Mouse (Mus musculus): ENCODE data around the gene Atad5. TPM values are rescaled to one million over a fixed set of nuclear protein-coding genes. Genes with fewer than 3 reads are reported as not detected.
"Not testable (repeated sequence)": the region's sequence is repeated elsewhere in the genome, so short reads cannot be mapped to it uniquely, and the experiment has no call there.

Atad5 gene
- polyA plus RNA-seq, 1 experiment: not detected

DNA sequence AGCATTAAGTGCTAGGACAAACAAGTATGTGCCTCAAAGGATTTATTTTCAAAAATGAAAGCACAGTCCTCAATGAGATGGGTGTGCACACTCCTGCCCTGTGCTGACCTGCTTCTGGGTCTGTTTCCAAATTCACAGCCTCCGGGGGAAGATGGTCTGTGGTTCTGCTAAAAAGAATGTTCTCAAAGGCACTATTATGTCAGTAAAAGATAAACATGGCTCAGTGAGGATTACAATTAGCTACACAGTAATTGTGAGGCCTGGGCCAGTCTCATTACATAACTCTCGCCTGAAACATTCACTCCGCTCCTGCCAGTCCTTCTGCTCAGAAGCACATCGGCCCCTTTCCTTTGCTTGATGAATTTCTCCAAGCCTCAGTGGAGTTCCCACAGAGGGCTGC is 27.0 kb upstream of the Atad5 start:
- Histone ChIP-seq H3K4me3 (ENCODE audit: insufficient read depth, low read depth, low read length) (no peak overlapping the region), H3K4me1 (ENCODE audit: control insufficient read depth, insufficient read depth, low read length) (peaks cover 2% of the 10 kb centered on the region; the same call in 1 of the 2 replicates), H3K27ac (ENCODE audit: insufficient read depth, low read depth, low read length) (peak overlapping the region; percentile 33; the same call in 1 of the 2 replicates)
- 21% methylated on average over 4 of the region's 4 CpGs for WGBS
- TF ChIP-seq POLR2A (IDR thresholded peaks at IDR 0.05; ENCODE audit: insufficient read depth, low read depth, low read length) (no peak), CTCF (IDR thresholded peaks at IDR 0.05; ENCODE audit: insufficient read depth, low read depth, low read length) (no peak)

DNA sequence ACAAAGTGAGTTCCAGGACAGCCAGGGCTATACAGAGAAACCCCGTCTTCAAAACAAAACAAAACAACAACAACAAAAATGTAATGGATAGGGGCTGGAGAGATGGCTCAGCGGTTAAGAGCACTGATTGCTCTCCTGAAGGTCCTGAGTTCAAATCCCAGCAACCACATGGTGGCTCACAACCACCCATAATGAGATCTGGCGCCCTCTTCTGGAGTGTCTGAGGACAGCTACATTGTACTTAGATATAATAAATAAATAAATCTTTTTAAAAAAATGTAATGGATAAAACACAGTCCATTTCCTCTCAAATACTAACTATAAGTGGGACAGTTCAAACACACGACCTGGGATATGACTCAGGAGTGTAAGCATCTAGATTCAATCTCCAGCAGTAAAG is 22.8 kb upstream of the Atad5 start:
- not testable (repeated sequence) for H3K4me1 ChIP-seq (ENCODE audit: control insufficient read depth, insufficient read depth, low read length); H3K4me3 ChIP-seq (ENCODE audit: insufficient read depth, low read depth, low read length); H3K27ac ChIP-seq (ENCODE audit: insufficient read depth, low read depth, low read length)
- 91% methylated on average over 4 of the region's 4 CpGs for WGBS

DNA sequence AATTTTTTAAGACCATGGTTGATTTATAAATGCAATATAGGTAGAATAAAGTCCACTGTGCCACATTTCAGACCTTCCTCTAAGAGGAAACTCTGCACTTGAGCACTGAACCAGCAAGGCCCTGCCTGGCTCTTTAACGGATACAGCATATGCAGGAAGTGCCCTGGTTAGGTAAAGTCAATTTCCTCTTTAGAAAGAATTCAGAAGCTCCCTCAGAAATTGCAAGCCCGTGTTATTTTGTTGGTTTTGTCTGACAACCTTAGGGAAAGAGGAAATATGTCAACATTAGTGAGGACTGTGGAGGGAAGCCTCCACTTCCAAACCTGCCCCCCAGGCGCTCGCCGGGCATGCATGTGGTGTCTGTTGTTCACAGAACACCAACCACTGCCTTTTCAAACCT is 21.6 kb upstream of the Atad5 start:
- TF ChIP-seq CTCF (IDR thresholded peaks at IDR 0.05; ENCODE audit: insufficient read depth, low read depth, low read length) (no peak), POLR2A (IDR thresholded peaks at IDR 0.05; ENCODE audit: insufficient read depth, low read depth, low read length) (no peak)
- Histone ChIP-seq H3K27ac (ENCODE audit: insufficient read depth, low read depth, low read length) (no peak overlapping the region), H3K4me3 (ENCODE audit: insufficient read depth, low read depth, low read length) (no peak overlapping the region), H3K4me1 (ENCODE audit: control insufficient read depth, insufficient read depth, low read length) (no peaks in the 10 kb centered on the region; the same call in 1 of the 2 replicates)
- 87% methylated on average over 5 of the region's 5 CpGs for WGBS

DNA sequence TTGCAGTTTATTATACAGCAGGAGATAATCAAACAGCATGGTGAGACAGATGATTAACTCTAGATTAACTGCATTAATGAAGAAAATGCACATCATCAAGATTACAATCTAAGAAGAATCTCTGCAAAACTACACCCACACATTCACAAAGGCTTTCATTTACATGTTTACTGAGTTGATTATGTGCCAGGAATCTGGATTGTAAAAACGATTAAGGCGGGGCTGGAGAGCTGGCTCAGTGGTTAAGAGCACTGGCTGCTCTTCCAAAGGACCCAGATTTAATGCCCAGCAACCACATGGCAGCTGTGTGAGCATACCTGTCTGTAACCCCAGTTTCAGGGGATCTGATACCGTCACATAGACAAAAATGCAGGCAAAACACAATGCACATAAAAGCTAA is 19.4 kb upstream of the Atad5 start:
- no peaks in the 10 kb centered on the region for H3K4me1 ChIP-seq (ENCODE audit: control insufficient read depth, insufficient read depth, low read length)
- WGBS: 33% methylated on average over 3 of the region's 3 CpGs
- no peak overlapping the region for H3K4me3 ChIP-seq (ENCODE audit: insufficient read depth, low read depth, low read length)
- TF ChIP-seq POLR2A (IDR thresholded peaks at IDR 0.05; ENCODE audit: insufficient read depth, low read depth, low read length): no peak
- TF ChIP-seq CTCF (IDR thresholded peaks at IDR 0.05; ENCODE audit: insufficient read depth, low read depth, low read length): no peak
- H3K27ac ChIP-seq (ENCODE audit: insufficient read depth, low read depth, low read length): no peak overlapping the region

DNA sequence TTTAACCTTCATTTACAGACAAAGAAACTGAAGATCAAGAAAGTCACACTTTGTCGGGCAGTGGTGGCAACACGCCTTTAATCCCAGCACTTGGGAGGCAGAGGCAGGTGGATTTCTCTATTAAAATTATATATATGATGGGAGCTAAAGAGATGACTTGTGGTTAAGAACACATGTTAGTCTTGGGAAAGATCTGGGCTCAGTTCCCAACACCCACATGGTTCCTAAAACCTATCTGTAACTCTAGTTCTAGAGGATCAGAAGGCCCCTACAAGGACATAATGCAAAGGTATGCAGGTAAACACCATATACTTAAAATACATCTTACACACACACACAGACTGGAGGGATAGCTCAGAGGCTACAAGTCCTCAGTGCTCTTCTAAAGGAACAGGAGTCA is 18.2 kb upstream of the Atad5 start:
- 97% methylated on average over 2 of the region's 2 CpGs for WGBS
- no peak overlapping the region for H3K4me3 ChIP-seq (ENCODE audit: insufficient read depth, low read depth, low read length)
- H3K27ac ChIP-seq (ENCODE audit: insufficient read depth, low read depth, low read length): no peak overlapping the region
- no peaks in the 10 kb centered on the region for H3K4me1 ChIP-seq (ENCODE audit: control insufficient read depth, insufficient read depth, low read length)
- TF ChIP-seq POLR2A (IDR thresholded peaks at IDR 0.05; ENCODE audit: insufficient read depth, low read depth, low read length): no peak

DNA sequence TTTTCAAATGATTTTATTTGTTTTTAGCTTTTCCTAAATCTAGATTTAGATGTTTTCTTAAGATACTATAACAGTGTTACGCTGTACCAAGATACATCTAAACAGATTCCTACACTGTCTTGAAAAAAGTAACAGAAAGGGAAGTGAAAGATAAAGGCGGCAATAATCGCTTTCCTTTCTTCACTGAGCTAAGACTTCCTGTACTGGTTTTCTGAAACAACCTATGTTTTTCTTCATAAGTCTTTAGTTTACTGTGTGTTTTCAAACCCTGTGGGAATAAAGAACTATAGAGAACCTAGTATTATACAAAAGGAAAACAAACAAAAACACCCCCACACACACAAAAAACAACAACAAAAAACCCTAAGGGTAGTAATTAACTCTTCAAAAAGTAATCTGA is 16.8 kb upstream of the Atad5 start:
- 46% methylated on average over 3 of the region's 3 CpGs for WGBS
- no peaks in the 10 kb centered on the region for H3K4me1 ChIP-seq (ENCODE audit: control insufficient read depth, insufficient read depth, low read length)
- H3K27ac ChIP-seq (ENCODE audit: insufficient read depth, low read depth, low read length): no peak overlapping the region
- TF ChIP-seq POLR2A (IDR thresholded peaks at IDR 0.05; ENCODE audit: insufficient read depth, low read depth, low read length) (no peak), CTCF (IDR thresholded peaks at IDR 0.05; ENCODE audit: insufficient read depth, low read depth, low read length) (no peak)
- no peak overlapping the region for H3K4me3 ChIP-seq (ENCODE audit: insufficient read depth, low read depth, low read length)

DNA sequence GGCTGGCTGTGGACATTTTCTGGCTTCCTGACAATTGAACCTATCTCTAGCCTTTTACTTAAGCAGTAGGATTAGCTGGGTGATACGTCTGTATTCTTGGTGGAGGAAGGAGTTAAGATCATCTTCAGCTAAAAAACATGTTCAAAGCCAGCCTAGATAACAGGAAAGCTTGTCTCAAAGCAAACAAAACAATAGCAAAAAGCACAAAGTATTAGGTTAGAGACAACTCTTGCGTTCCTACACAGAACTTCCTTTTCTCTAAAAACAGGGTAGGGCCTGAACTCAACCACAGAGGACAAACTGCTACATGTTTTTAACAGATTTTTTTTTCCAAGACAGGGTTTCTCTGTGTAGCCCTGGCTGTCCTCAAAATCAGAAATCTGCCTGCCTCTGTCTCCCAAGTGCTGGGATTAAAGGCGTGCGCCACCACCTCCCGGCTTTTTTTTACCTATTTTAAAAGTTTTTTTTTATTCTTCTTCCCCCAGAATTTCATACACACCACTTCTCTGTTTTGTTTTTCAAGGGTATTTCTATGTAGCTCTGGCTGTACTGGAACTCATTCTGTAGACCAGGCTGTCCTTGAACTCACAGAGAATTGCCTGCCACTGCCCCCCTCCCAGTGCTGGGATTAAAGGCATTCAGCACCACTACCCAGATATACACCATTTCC is 13.5 kb upstream of the Atad5 start:
- TF ChIP-seq CTCF (IDR thresholded peaks at IDR 0.05; ENCODE audit: insufficient read depth, low read depth, low read length): no peak
- TF ChIP-seq POLR2A (IDR thresholded peaks at IDR 0.05; ENCODE audit: insufficient read depth, low read depth, low read length): no peak
- Histone ChIP-seq H3K4me3 (ENCODE audit: insufficient read depth, low read depth, low read length) (no peak overlapping the region), H3K27ac (ENCODE audit: insufficient read depth, low read depth, low read length) (no peak overlapping the region), H3K4me1 (ENCODE audit: control insufficient read depth, insufficient read depth, low read length) (no peaks in the 10 kb centered on the region)
- 96% methylated on average over 5 of the region's 5 CpGs for WGBS

DNA sequence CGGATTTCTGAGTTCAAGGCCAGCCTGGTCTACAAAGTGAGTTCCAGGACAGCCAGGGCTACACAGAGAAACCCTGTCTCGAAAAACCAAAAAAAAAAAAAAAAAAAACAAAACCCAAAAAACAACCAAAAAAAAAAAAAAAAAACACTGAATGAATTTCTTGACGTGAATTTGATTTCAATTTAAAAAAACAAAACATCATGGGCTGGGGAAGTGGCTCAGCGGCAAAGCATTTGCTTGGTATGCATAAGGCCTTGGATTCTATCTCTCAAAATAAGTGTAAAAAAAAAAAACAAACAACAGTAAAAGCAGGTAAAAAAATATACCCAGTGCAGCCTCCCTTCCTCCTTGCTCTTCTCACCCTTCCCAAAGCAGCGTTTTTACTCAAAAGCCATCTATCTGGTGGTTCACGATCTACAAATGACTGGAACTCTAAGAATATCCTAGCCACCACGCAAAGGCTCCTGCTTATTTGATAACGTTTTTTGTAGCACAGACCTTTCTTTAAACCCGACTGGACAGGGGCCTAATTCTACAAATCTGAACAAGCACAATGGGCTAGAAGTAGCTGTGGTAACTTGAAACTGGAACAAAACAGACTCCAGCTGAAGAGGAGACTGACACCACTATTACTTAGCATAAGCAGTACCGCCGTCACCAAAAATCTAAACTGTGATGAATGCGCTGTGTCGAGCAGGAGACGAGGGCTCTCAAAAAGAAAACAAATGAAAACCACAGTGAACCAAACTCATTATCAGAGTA is 11.2 kb upstream of the Atad5 start:
- Histone ChIP-seq H3K4me3 (ENCODE audit: insufficient read depth, low read depth, low read length) (no peak overlapping the region), H3K27ac (ENCODE audit: insufficient read depth, low read depth, low read length) (no peak overlapping the region), H3K4me1 (ENCODE audit: control insufficient read depth, insufficient read depth, low read length) (0 out of 2 replicates have a peak, but pooled peaks cover 5% of the 10 kb centered on the region)
- TF ChIP-seq CTCF (IDR thresholded peaks at IDR 0.05; ENCODE audit: insufficient read depth, low read depth, low read length): no peak
- TF ChIP-seq POLR2A (IDR thresholded peaks at IDR 0.05; ENCODE audit: insufficient read depth, low read depth, low read length): no peak
- 75% methylated on average over 14 of the region's 14 CpGs for WGBS

DNA sequence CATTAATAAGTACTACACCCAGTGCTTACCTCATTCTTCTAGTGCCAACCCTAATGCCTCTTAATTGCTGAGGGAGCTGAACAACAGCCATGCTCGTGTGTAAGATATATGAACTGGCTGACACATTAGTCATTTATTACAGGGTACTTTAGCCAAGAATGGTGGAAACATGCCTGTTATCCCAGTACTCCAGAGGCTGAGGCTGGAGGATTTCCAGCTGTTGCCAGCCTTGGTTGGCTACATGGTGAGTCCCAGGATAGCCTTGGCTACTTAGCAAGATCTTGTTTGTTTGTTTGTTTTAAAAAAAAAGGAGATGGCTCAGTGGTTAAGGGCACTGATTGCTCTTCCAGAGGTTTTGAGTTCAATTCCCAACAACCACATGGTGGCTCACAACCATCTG is 10.4 kb upstream of the Atad5 start:
- no peak for TF ChIP-seq POLR2A (IDR thresholded peaks at IDR 0.05; ENCODE audit: insufficient read depth, low read depth, low read length)
- no peak for TF ChIP-seq CTCF (IDR thresholded peaks at IDR 0.05; ENCODE audit: insufficient read depth, low read depth, low read length)

More for the DNA sequence above, 10.4 kb upstream of the Atad5 start:
- 32% methylated on average over 1 of the region's 1 CpGs for WGBS
- H3K4me1 ChIP-seq (ENCODE audit: control insufficient read depth, insufficient read depth, low read length): 0 out of 2 replicates have a peak, but pooled peaks cover 5% of the 10 kb centered on the region
- no peak overlapping the region for H3K4me3 ChIP-seq (ENCODE audit: insufficient read depth, low read depth, low read length)
- H3K27ac ChIP-seq (ENCODE audit: insufficient read depth, low read depth, low read length): no peak overlapping the region

All from olfactory bulb, adult 2 months (tissue).